Mouse (Mus musculus) stomach, embryonic 16.5 days (tissue): ENCODE data around the gene Gclc. TPM values are rescaled to one million over a fixed set of nuclear protein-coding genes. Genes with fewer than 3 reads are reported as not detected.
"Not testable (repeated sequence)": the region's sequence is repeated elsewhere in the genome, so short reads cannot be mapped to it uniquely, and the experiment has no call there.

Experiments used
- ATAC-seq: fragments of 200-750 bp; cut with Nextera tagmentation; 2 replicates; pipeline ENCODE4 v1.8.0; 2017; ENCODE audit warnings: moderate number of reproducible peaks, moderate TSS enrichment; ENCODE audit not compliant: insufficient read depth, low FRiP score
- H3K27ac ChIP-seq: fragments of 300-500 bp; sonication (generic); 2 replicates; pipeline ENCODE4 v1.5.1; 2014; ENCODE audit warnings: low read length
- H3K27me3 ChIP-seq: fragments of 300-500 bp; sonication (generic); 2 replicates; pipeline ENCODE4 v1.6.1; 2014; ENCODE audit warnings: low read length, control low read depth, mixed read lengths; ENCODE audit not compliant: control insufficient read depth, insufficient read depth
- H3K36me3 ChIP-seq: fragments of 300-500 bp; sonication (generic); 2 replicates; pipeline ENCODE4 v1.6.1; 2014; ENCODE audit warnings: low read length; ENCODE audit not compliant: control insufficient read depth, insufficient read depth
- H3K4me1 ChIP-seq: fragments of 300-500 bp; sonication (generic); 2 replicates; pipeline ENCODE4 v1.6.1; 2014; ENCODE audit warnings: low read length, control low read depth, mixed read lengths; ENCODE audit not compliant: control insufficient read depth, insufficient read depth
- H3K4me2 ChIP-seq: fragments of 300-500 bp; sonication (generic); 2 replicates; pipeline ENCODE4 v1.6.1; 2014; ENCODE audit warnings: low read depth, low read length, mixed read lengths
- H3K4me3 ChIP-seq: fragments of 300-500 bp; sonication (generic); replicated peaks from 2 replicates; pipeline ENCODE4 v1.5.1; 2014; ENCODE audit warnings: mild to moderate bottlenecking, low read length
- H3K9ac ChIP-seq: fragments of 300-500 bp; sonication (generic); 2 replicates; pipeline ENCODE4 v1.6.1; 2014; ENCODE audit warnings: low read length
- H3K9me3 ChIP-seq: fragments of 300-500 bp; sonication (generic); replicated peaks from 2 replicates; pipeline ENCODE4 v1.6.1; 2016; ENCODE audit warnings: low read length, control low read depth; ENCODE audit not compliant: control insufficient read depth
- WGBS: fragments of 180-500 bp; shearing (Covaris S2); extraction: QIAGEN DNeasy Blood & Tissue Kit; methylation state at CpG from one replicate; pipeline ENCODE4 v1.1.7; 2014; 5-methylcytosine and 5-hydroxymethylcytosine counted together
- polyA plus RNA-seq: library from polyadenylated mRNA; unstranded; fragments of >200 nt; fragmentation: Nextera tagmentation; extraction: Ambion mirVana; gene quantifications from 2 replicates; pipeline ENCODE4 v1.2.1, GENCODE M21; 2015

The Gclc gene
- polyA plus RNA-seq, 1 experiment from 2014 or later, result 10.9 TPM

GRCm38 (mm10) chr9:77737298-77738041 lies 16.9 kb upstream of the Gclc start:
- no peak overlapping the region for H3K9ac ChIP-seq
- no peaks in the 10 kb centered on the region for H3K36me3 ChIP-seq
- H3K27ac ChIP-seq, result no peak overlapping the region
- WGBS, result 82% methylated on average over 6 of the region's 6 CpGs
- no peak for ATAC-seq
- no peak overlapping the region for H3K4me3 ChIP-seq
- no peaks in the 10 kb centered on the region for H3K9me3 ChIP-seq
- no peak overlapping the region for H3K4me2 ChIP-seq
- H3K4me1 ChIP-seq, result no peaks in the 10 kb centered on the region
- H3K27me3 ChIP-seq, result no peaks in the 10 kb centered on the region

GRCm38 (mm10) chr9:77741452-77741851 lies 12.9 kb upstream of the Gclc start:
- ATAC-seq, result no peak
- Histone ChIP-seq H3K4me3 (no peak overlapping the region), H3K4me2 (no peak overlapping the region), H3K9me3 (no peaks in the 10 kb centered on the region), H3K9ac (no peak overlapping the region), H3K27ac (no peak overlapping the region), H3K4me1 (0 out of 2 replicates have a peak, but pooled peaks cover 3% of the 10 kb centered on the region), H3K36me3 (no peaks in the 10 kb centered on the region), H3K27me3 (no peaks in the 10 kb centered on the region)
- WGBS, result 62% methylated on average over 1 of the region's 1 CpGs

DNA sequence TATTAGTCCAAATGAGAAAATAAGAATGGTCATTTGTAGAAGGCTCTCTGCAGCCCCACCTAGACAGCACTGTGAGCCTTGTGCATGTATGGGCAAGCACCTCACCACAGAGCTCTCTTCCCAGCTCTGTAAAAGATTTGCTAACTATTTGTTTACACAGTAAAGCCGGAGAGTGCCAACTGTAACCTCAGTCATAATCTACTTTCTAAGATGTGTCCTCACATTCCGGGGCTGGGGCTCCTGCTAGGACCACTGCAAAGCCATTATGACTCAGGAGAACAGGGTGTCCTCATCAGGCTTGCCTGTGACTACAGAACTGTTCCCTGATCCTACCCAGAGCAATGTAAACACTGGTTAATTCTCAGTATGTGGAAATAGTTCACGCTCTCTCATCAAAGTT lies 9.5 kb upstream of the Gclc start:
- no peak overlapping the region for H3K4me2 ChIP-seq
- H3K9ac ChIP-seq, result no peak overlapping the region
- H3K9me3 ChIP-seq, result no peaks in the 10 kb centered on the region
- ATAC-seq, result peak; percentile 86
- H3K4me3 ChIP-seq, result no peak overlapping the region
- no peaks in the 10 kb centered on the region for H3K36me3 ChIP-seq
- H3K27ac ChIP-seq, result peak overlapping the region; percentile 33; the same call in 1 of the 2 replicates
- H3K4me1 ChIP-seq, result 0 out of 2 replicates have a peak, but pooled peaks cover 3% of the 10 kb centered on the region
- H3K27me3 ChIP-seq, result no peaks in the 10 kb centered on the region
- WGBS, result 20% methylated on average over 3 of the region's 3 CpGs

GRCm38 (mm10) chr9:77746315-77746714 lies 8.0 kb upstream of the Gclc start:
- 31% methylated on average over 2 of the region's 2 CpGs for WGBS
- ATAC-seq, result no peak

GRCm38 (mm10) chr9:77748292-77748691 lies 6.0 kb upstream of the Gclc start:
- H3K4me1 ChIP-seq, H3K9ac ChIP-seq, H3K36me3 ChIP-seq, H3K4me2 ChIP-seq, H3K9me3 ChIP-seq, H3K27ac ChIP-seq, H3K4me3 ChIP-seq, H3K27me3 ChIP-seq, ATAC-seq: not testable (repeated sequence)
- 91% methylated on average over 1 of the region's 1 CpGs for WGBS

More at GRCm38 (mm10) chr9:77746315-77746714, 8.0 kb upstream of the Gclc start:
- H3K4me2 ChIP-seq, result no peak overlapping the region
- no peak overlapping the region for H3K4me3 ChIP-seq
- H3K27ac ChIP-seq, result no peak overlapping the region
- H3K9me3 ChIP-seq, result no peaks in the 10 kb centered on the region
- 0 out of 2 replicates have a peak, but pooled peaks cover 6% of the 10 kb centered on the region for H3K4me1 ChIP-seq
- no peaks in the 10 kb centered on the region for H3K36me3 ChIP-seq
- no peak overlapping the region for H3K9ac ChIP-seq
- no peaks in the 10 kb centered on the region for H3K27me3 ChIP-seq

- peak overlapping the region; percentile 75 for H3K4me3 ChIP-seq
- peak overlapping the region; percentile 77 for H3K9ac ChIP-seq
- no peaks in the 10 kb centered on the region for H3K27me3 ChIP-seq
- H3K4me1 ChIP-seq, result peaks cover 10% of the 10 kb centered on the region; the same call in 1 of the 2 replicates
- H3K4me2 ChIP-seq, result peak overlapping the region; percentile 90
- no peaks in the 10 kb centered on the region for H3K9me3 ChIP-seq
- under 1% methylated on average over 79 of the region's 79 CpGs for WGBS
- no peaks in the 10 kb centered on the region for H3K36me3 ChIP-seq
- peak overlapping the region; percentile 91 for H3K27ac ChIP-seq
- peak; percentile 84 for ATAC-seq
Measured at GRCm38 (mm10) chr9:77750133-77751060, 3.9 kb upstream of the Gclc start.

DNA sequence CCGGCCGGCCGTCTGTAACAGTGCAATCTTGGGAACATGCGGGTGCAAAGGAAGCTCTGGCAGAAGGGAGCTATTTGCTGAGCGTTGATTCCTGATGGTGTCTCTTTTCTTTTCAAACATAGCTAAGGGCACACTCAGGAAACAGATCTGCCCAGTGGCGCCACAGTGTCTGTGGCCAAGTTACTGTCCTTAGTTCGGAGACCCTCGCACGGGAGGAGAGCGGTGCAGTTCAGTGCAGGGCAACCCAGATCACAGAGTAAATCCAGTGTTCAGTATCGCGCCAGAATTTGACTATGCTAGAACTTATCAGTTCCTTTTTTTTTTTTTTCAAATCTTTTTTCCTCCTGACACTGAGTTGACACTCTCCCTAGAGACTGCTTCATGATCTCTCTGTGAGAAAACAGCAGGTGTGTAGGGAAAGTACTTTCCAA lies 3.2 kb upstream of the Gclc start:
- no peaks in the 10 kb centered on the region for H3K36me3 ChIP-seq
- no peak for ATAC-seq
- peak overlapping the region; percentile 77 for H3K9ac ChIP-seq
- H3K9me3 ChIP-seq, result no peaks in the 10 kb centered on the region
- H3K4me3 ChIP-seq, result peak overlapping the region; percentile 75
- H3K27me3 ChIP-seq, result no peaks in the 10 kb centered on the region
- peaks cover 14% of the 10 kb centered on the region; the same call in 1 of the 2 replicates for H3K4me1 ChIP-seq
- 1% methylated on average over 12 of the region's 12 CpGs for WGBS
- H3K4me2 ChIP-seq, result peak overlapping the region; percentile 90
- peak overlapping the region; percentile 91 for H3K27ac ChIP-seq

DNA sequence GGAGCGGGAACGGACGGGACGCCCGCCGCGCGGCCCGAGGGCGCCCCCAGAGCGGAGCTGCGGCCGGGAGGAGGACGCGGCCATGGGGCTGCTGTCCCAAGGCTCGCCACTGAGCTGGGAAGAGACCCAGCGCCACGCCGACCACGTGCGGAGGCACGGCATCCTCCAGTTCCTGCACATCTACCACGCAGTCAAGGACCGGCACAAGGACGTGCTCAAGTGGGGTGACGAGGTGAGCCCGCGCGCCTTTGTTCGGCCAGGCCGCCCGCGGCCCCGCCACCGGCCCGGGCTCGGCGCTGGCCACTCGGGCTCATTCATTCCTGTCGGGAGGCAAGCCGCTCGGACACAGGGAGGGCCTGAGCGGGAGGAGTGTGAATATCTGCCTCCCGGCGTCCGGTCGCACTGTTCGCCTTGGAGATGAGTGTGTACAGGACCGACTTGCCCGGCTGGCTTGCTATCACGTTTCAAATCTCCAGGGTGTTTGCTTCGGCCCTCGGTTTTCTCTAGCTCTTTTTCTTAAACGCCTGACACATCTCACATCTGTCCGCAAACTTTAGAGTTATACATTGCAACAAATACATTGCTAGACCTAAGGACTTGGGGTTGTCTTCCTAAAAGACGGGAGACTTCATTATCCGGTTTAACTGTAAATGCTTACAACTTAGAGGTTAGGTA lies 530 bp downstream of the Gclc start:
- H3K27me3 ChIP-seq, result no peaks in the 10 kb centered on the region
- WGBS, result under 1% methylated on average over 46 of the region's 57 CpGs
- H3K9me3 ChIP-seq, result no peaks in the 10 kb centered on the region
- no peaks in the 10 kb centered on the region for H3K36me3 ChIP-seq
- peak overlapping the region; percentile 75; the same call in 1 of the 2 replicates for H3K27ac ChIP-seq
- peak overlapping the region; percentile 89 for H3K9ac ChIP-seq
- peak; percentile 78 for ATAC-seq
- peaks cover 14% of the 10 kb centered on the region; the same call in 1 of the 2 replicates for H3K4me1 ChIP-seq
- peak overlapping the region; percentile 65 for H3K4me2 ChIP-seq
- peak overlapping the region; percentile 77 for H3K4me3 ChIP-seq
